Mouse (Mus musculus) kidney, adult 10 weeks (tissue): ENCODE data around the gene Olfr1212. TPM values are rescaled to one million over a fixed set of nuclear protein-coding genes. Genes with fewer than 3 reads are reported as not detected.

Source experiments
- polyA plus RNA-seq: library from polyadenylated mRNA; stranded (reverse); fragments of 350-450 nt; fragmentation: Illumina TruSeq; extraction: RNeasy Lipid Tissue Mini Kit (QIAGEN cat#74804); gene quantifications from one replicate; pipeline ENCODE4 v1.2.3, GENCODE M21; 2014; ENCODE audit warnings: low read depth, low replicate concordance

Olfr1212 gene
- not detected for polyA plus RNA-seq

DNA sequence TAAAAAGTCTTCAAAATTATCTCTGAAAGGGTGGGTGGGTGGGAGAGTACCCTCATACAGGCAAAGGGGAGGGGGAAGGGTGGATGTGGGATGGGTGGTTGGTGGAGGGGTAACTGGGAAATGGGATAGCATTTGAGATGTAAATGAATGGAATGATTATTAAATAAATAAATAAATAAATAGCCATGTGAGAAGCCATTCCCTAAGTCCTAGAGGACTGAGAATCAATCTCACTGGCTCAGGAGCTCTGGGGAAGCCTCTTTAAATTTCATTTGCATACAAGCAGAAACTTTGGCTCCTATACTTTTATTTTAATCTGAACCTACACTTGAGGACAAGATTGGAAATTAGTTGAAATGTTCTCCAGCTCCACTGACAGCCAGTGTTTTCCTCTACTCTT lies at the start of gene Olfr1212:
Gene Olfr1212, plus strand, starts transcription at position 301 of the 400 bp plus-strand sequence.

DNA sequence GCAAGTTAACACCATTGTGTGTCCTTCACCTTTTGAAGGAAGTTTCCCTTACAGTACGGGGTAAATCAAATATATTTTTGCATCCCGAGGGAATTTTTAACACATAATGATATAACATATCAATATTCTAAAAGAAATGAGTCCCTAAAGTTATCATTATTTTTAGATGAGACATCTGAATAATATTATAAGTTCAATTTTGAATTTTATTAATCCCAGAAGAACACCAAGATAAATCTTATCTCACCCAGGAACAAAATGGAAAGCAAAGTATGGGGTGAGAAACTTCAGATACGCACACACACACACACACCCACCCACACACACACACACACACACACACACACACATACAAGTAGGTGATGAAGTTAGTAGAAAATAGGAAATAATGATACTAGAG lies 38.7 kb upstream of the Olfr1212 start, which contains the start of gene Olfr1209:
Gene Olfr1209, minus strand, starts transcription at position 101 of the 400 bp plus-strand sequence.

GRCm38 (mm10) chr2:88938011-88938410 lies 15.8 kb upstream of the Olfr1212 start, which contains the start of gene Olfr1211:
Olfr1211 (minus strand) TSS chr2:88938111.

GRCm38 (mm10) chr2:88980181-88980580 lies 26.4 kb downstream of the Olfr1212 start, which contains the start of gene Gm13762:
Gm13762 (minus strand) TSS chr2:88980281.

GRCm38 (mm10) chr2:88992553-88992952 lies 38.8 kb downstream of the Olfr1212 start, which contains the start of gene Olfr1214:
Olfr1214 (minus strand) TSS chr2:88992653.

GRCm38 (mm10) chr2:89006873-89007272 lies 53.1 kb downstream of the Olfr1212 start, which contains the start of gene Olfr1215:
Olfr1215 (minus strand) TSS chr2:89006973.

Other genes starting within 250 kb of the Olfr1212 start
- gene Olfr1196, start 249.4 kb upstream of the Olfr1212 start, polyA plus RNA-seq, result not detected
- not detected for gene Olfr1197, start 221.6 kb upstream of the Olfr1212 start, polyA plus RNA-seq
- gene Olfr1198, start 202.6 kb upstream of the Olfr1212 start, polyA plus RNA-seq, result not detected
- not detected for gene Olfr1199, start 193.5 kb upstream of the Olfr1212 start, polyA plus RNA-seq
- not detected for gene Olfr1200, start 183.5 kb upstream of the Olfr1212 start, polyA plus RNA-seq
- not detected for gene Olfr1201, start 160.9 kb upstream of the Olfr1212 start, polyA plus RNA-seq
- not detected for gene Olfr1202, start 139.5 kb upstream of the Olfr1212 start, polyA plus RNA-seq
- not detected for gene Olfr1205, start 124.2 kb upstream of the Olfr1212 start, polyA plus RNA-seq
- gene Olfr1204, start 104.7 kb upstream of the Olfr1212 start, polyA plus RNA-seq, result not detected
- not detected for gene Olfr1206, start 90.7 kb upstream of the Olfr1212 start, polyA plus RNA-seq
- gene Olfr1208, start 51.7 kb upstream of the Olfr1212 start, polyA plus RNA-seq, result not detected
- not detected for gene Olfr1209, start 38.8 kb upstream of the Olfr1212 start, polyA plus RNA-seq
- gene Olfr1211, start 15.9 kb upstream of the Olfr1212 start, polyA plus RNA-seq, result not detected
- gene Gm13762, start 26.3 kb downstream of the Olfr1212 start, polyA plus RNA-seq, result not detected
- not detected for gene Olfr1214, start 38.7 kb downstream of the Olfr1212 start, polyA plus RNA-seq
- gene Olfr1215, start 53.0 kb downstream of the Olfr1212 start, polyA plus RNA-seq, result not detected
- gene Olfr1216, start 64.4 kb downstream of the Olfr1212 start, polyA plus RNA-seq, result not detected
- gene Olfr1217, start 78.1 kb downstream of the Olfr1212 start, polyA plus RNA-seq, result not detected
- not detected for gene Olfr1218, start 107.2 kb downstream of the Olfr1212 start, polyA plus RNA-seq
- gene Olfr1219, start 129.5 kb downstream of the Olfr1212 start, polyA plus RNA-seq, result not detected
- gene Olfr1220, start 152.9 kb downstream of the Olfr1212 start, polyA plus RNA-seq, result not detected
- gene Olfr1221, start 163.3 kb downstream of the Olfr1212 start, polyA plus RNA-seq, result not detected
- gene Olfr1222, start 179.1 kb downstream of the Olfr1212 start, polyA plus RNA-seq, result not detected
- not detected for gene Olfr1223, start 197.6 kb downstream of the Olfr1212 start, polyA plus RNA-seq
- gene Olfr1224-ps1, start 210.1 kb downstream of the Olfr1212 start, polyA plus RNA-seq, result not detected
- not detected for gene Olfr1225, start 220.7 kb downstream of the Olfr1212 start, polyA plus RNA-seq
- not detected for gene Olfr1226, start 246.1 kb downstream of the Olfr1212 start, polyA plus RNA-seq